Mouse (Mus musculus) CH12F3 (cell line): ENCODE measurements around the gene S100a13.

Experiments used
- in situ Hi-C: fragments of 300-500 bp; cut with MboI; formaldehyde crosslinking; loops from 2 replicates; pipeline ENCODE4 v1.14.3; 2020; ENCODE audit warnings: low sequenced_read_pairs

The S100a13 gene

DNA sequence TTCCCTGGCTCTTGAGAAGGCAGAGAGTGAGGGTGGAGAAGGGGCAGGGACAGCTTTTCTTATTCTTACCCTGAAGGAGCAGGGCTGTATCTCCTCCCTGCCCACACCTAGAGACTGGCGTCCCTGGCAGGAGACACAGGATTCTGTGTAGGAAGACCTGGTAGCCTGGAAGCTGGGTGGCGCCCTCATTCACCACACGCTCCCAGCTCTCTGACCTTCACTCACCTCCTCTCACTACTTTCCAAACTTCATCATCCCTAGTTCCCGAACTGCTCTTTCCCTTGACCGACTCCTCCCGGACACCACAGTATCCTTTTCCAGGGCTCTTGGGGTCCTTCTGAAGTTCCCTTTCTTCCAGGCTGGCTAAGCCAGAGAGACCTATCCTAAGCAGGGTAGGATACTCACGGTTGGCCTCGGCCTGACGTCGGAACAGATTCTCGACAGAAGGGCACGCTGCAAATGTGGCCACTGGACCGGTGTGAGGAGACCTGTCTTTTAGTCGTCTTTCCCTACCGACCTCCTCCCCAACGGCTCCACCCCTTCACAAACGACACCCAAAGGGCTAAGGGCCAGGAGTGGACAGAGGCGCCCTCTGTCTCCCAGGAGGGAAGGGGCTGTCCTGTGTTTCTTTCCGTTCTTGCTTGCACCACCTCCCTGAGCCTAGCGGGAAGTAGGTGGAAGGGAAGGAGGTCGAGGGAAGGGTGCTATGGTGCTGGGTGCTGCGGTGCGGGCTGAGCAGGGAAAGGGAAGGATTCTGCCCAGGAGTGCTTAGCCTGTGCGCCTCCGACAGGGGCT is at the start of gene S100a13, which contains the start of gene S100a1:
Gene S100a13 (plus strand): TSS at position 640 of the 795 bp plus-strand sequence.
Gene S100a1 (minus strand): TSS at position 597 of the 795 bp plus-strand sequence.
- in situ Hi-C loops: no loop called here

DNA sequence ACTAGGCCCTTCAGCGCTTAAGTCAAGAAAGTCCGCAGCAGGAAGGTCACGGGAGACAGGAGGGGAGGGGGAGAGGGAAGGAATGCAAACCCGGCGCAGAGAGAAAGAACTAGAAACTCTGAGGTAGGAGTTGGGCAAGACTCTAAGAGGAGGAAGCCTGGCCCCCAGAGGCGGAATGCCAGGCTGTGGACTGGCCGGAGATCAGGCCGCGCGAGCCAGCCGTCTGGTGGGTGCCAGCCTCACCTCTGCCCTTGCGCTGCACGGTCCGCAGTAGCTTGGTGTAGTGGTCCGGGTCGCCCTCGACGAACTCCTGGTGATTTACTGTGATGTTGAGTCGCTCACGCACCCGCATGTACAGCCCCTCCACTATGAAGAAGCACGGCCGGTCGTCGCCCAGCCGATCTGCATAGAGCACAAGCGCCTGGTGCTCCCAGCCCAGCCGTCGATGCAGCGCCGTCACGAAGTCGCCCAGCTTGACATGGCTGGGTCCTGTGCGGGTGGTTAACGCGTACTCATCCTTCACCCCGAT is 49.6 kb upstream of the S100a13 start:
- in situ Hi-C loops: no loop called here

DNA sequence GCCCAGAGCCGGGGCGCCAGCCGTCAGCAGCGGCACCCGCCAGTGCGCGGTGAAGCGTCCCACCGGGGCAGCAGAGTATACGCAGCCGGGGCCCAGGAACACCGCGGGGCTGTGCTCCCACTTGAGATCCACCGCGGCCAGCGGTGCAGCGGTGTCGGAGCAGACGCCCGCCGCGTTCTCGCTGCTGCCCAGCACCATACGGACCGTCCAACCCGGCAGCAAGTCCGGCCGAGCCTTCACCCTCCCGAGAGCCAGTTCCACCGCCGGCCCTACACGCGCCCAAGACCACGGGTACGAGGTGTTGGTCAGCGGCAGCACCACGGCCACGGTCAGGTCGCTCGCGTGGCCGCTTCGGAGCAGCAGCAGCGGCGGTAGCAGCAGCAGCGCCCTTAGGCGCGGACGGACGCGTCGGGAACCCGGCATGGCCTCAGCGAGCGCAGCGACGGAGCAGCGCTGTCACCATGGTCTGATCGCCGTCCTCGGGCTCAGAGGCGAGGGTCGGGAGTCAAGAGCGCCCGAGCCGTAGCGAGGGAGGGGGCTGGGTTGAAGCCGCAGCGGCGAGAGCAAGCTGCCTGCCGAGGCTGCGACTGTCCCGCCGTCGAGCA is 49.1 kb upstream of the S100a13 start:
- in situ Hi-C loops: no loop called here

- in situ Hi-C loops: no loop called here
Measured at GRCm38 (mm10) chr3:90465686-90466310, 48.4 kb upstream of the S100a13 start, which contains the start of gene Npr1. TSS of gene Npr1 (minus strand) at chr3:90465866.

DNA sequence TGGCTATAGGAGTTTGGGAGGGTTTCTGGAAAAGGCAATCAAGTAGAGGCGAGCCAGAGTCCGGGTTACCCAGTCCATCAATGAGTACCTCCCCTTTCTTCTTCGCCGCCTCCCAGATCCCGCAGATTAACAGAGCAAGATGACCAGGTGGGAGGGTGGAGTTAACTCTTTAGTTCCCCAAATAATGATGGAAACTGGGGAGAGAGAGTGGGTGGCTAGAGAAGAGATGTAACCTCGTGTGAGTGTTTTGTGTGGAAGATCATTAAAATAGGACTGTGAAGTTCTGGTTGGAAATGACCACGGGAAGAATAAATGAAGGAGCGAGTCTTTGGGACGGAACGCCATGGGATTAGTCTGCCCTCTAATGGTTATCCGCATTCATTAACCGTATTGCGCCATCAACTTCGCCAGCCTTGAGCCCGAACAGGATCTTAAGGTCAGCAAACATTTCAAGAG is 47.9 kb upstream of the S100a13 start:
- in situ Hi-C loops: no loop called here

GRCm38 (mm10) chr3:90467618-90468300 is 46.5 kb upstream of the S100a13 start:
- in situ Hi-C loops: no loop called here

GRCm38 (mm10) chr3:90472213-90472612 is 42.0 kb upstream of the S100a13 start:
- in situ Hi-C loops: no loop called here

- in situ Hi-C loops: no loop called here
Measured at GRCm38 (mm10) chr3:90475151-90475830, 38.9 kb upstream of the S100a13 start.

DNA sequence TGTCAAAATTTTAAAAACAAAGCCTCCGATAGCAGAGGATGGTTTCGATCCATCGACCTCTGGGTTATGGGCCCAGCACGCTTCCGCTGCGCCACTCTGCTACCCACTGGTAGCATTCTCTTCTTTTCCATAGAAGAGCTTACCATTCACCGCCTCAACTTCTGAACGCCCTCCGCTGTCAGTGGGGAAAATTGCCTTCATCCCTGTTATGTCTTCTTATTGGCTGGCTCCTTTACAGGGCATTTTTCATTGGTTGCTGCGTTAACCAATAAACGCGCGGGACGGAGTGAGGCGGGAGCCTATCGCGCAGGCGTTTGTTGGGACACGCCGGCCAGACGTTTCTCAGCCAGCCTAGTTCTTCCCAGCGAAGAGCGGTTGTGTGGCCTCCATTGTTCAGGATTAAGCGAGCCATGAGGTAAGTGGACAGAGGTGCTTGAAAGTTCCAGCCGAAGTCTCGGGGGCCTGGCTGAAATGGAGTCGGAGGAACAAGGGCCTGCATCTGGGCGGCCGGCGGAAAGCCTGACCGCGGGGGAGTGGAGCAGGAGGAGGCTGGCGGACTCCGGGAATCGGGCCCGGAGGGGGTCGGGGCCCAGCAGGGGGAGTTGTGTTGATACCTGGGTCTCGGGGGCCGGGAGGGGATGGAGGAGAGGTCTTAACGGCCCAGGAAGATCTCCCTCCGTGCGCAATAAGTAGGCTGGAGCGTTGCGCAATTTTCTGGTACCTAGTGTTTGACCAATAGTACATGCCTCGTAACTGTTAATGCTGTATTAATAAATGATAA is 38.2 kb upstream of the S100a13 start, which contains the start of gene Ilf2:
Gene Ilf2 (plus strand): TSS at position 296 of the 781 bp plus-strand sequence.
- in situ Hi-C loops: no loop called here

DNA sequence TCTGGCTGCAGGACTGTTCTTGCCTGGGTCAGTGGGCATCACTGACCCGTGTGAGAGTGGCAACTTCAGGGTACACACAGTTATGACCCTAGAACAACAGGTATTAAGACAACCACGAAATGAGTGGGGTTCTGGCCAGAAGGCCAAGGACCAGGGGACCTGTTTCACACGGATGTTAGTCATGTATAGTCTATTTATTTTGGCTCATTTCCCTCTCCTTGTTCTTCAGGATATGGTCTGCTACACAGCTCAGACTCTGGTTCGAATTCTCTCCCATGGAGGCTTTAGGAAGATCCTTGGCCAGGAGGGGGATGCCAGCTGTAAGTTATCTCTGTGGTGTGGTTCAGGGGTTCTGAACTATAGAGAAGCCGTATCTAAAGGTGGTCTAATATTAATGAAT is 27.2 kb upstream of the S100a13 start:
- in situ Hi-C loops: no loop called here

GRCm38 (mm10) chr3:90488576-90488975 is 25.7 kb upstream of the S100a13 start:
- in situ Hi-C loops: no loop called here

- in situ Hi-C loops: no loop called here
Measured at GRCm38 (mm10) chr3:90490696-90491256, 23.5 kb upstream of the S100a13 start, which contains the start of gene Snapin. TSS of gene Snapin (minus strand) at chr3:90491033.

DNA sequence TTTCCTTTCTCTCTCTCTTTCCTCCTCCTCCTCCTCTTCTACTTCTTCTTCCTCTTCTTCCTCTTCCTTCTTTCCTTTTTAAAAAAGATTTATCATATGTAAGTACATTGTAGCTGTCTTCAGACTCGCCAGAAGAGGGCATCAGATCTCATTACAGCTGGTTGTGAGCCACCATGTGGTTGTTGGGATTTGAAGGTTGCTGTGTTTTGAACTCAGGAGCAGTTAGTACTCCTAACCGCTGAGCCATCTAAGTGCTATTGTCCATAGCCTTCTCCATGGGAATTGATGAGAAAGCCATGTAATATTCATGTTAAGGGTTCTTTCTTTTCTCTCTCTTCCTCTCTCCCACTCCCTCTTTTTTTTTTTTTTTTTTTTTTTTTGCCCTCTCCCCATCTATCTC is 22.9 kb upstream of the S100a13 start:
- in situ Hi-C loops: no loop called here

- in situ Hi-C loops: no loop called here
Measured at GRCm38 (mm10) chr3:90493831-90494540, 20.2 kb upstream of the S100a13 start.

- in situ Hi-C loops: no loop called here
Measured at GRCm38 (mm10) chr3:90495850-90496525, 18.2 kb upstream of the S100a13 start.

GRCm38 (mm10) chr3:90497597-90497996 is 16.6 kb upstream of the S100a13 start:
- in situ Hi-C loops: no loop called here

DNA sequence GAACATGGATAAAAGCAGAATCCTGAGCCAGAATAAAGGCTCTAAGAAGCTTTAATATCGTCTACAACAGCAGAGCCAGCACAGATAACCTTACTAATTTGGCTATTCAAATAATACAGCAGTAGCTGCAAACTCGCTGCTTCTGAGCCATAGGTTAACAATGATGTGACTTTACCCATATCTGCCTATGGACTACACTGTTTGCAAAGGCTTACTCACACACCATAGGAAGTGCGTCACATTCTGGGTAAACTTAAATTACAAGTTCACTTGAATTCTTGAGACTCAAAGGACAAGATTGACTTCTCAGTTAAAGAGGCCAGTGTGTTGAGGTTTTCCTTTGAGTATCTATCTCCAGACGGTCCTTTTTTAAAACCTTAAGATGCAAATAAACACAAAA is 10.8 kb upstream of the S100a13 start:
- in situ Hi-C loops: no loop called here

- in situ Hi-C loops: no loop called here
Measured at GRCm38 (mm10) chr3:90505216-90505615, 9.0 kb upstream of the S100a13 start.
